Mouse (Mus musculus): ENCODE results near the gene Ninl.
A peak's percentile ranks its signal among the peaks of the same experiment; 100 is the strongest.

Gene Ninl

DNA sequence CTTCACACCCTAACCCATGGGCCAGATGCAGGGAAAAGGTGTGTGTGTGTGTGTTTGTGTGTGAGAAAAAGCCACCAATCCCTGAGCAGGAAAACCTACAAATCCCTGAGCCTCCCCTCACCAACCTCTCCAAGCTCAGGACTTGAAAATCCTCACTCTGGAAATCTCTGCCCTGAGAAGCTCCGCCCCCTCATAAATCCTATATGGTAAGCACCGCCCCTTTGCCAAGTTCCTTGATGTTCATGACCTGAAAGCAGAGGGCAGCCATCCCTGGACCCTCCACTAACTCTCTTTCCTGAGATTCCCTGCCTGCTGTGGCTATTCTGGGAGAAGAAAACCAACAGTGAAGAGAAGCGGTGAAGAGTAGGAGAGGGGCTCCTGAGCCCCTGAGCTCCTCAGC, 40.2 kb downstream of the Ninl start:
- DNase-seq (ENCODE audit: low read depth, low spot score): peak; percentile 22

DNA sequence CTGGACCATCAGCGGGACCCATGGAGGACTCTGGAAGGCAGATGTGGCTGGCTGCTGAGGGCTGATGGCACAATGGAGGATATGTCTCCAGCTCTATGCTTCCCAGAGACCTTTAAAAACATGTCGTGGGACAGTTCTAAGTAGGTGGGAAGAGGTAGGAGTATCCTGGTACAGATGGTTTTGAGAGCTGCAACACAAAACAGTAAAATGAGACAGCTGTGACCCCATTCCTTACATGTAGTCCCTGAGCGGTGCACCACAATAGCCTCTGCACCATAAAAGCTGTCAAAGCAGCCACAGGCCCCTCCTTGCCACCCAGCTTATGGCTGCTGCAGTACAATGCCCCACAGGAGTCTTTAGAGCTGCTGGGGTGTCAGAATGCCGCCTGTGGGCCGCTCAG, 41.6 kb downstream of the Ninl start:
- no peak for DNase-seq (ENCODE audit: low read depth, low spot score)

DNA sequence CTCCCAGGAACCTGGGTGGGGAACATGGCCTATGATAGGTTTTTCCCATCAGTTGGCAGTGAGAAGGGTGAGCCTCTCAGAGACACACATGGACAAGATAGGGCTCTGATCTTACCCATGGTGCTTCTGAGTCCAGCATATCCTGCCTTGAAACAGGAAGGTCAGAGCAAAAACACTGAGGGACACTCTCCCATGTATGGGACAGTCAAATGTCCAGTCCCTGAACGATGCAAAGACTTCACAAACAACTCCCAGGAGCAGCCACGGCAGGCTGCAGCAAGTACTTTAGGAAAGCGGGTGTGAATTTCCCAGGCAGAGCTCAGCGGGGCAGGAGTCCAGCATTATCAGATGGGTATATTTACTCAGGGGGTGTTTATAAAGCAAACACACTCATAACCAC, 43.9 kb downstream of the Ninl start:
- DNase-seq (ENCODE audit: low read depth, low spot score): no peak

DNA sequence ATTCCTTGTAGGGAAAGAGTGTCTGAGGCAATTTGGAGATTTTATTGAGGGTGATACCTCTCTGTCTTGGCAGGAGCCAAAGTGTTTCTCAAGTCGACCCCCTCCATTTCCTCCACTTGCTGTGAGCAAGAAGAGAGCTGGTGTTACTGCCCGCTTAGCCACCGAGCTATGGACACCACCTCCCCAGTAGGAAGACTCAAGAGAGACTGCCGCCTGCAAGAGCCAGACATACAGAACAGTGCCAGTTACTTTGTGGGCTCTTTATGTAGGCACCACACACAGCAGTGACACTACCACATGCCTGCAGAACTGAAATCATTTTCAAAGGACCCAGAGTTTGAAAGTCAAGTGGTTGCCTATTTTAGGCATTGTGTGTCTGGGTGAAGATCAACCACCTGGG, 48.1 kb downstream of the Ninl start:
- no peak for DNase-seq (ENCODE audit: low read depth, low spot score)

DNA sequence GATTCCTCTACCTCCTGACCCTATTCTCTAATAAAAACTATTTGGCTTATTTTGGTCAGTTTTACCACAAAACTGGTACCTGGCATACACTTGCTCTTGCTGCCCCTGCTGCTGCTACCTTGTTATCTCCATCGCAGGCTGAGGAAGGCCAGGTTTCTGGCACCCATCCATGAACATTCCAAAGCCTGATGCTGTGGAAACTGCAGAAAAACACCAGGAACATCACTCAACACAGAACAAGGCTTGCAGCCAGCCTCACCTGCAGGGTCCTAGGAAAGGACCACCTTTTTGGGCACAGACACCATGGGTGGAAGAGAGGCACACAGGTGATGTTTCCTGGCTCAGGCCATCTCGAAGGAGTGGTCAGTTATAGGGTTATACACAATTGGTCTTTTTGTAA, 48.7 kb downstream of the Ninl start:
- no peak for DNase-seq (ENCODE audit: low read depth, low spot score)

DNA sequence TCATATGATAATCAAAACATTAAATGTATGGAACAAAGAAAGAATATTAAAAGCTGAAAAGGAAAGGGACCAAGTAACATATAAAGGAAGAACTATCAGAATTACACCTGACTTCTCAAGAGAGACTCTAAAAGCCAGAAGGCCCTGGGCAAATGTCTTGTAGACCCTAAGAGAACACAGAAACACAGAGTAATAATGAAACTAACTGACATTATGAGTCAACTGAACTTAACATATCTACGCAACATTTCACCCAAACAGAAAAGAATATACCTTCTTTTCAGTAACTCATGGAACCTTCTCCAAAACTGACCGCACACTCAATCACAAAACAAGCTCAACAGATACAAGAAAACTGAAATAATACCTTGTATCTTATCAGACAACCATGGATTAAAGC, 53.8 kb downstream of the Ninl start:
- no peak for DNase-seq (ENCODE audit: low read depth, low spot score)

DNA sequence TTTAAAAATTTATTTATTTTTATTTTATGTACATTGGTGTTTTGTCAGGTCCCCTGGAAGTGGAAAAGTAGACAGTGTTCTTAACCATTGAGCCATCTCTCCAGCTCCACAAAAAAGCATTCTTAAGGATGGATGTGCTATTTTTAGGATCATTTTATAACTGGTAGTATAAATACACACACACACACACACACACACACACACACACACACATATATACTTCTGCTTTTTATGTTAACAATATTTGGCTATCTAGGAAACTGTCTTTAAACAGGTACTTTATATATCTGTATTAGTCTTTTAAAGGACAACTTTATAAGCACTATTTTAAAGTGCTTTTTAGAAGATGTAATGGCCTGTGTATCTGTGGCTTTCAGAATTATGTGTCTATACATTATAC, 57.1 kb downstream of the Ninl start:
- DNase-seq (ENCODE audit: low read depth, low spot score): no peak

DNA sequence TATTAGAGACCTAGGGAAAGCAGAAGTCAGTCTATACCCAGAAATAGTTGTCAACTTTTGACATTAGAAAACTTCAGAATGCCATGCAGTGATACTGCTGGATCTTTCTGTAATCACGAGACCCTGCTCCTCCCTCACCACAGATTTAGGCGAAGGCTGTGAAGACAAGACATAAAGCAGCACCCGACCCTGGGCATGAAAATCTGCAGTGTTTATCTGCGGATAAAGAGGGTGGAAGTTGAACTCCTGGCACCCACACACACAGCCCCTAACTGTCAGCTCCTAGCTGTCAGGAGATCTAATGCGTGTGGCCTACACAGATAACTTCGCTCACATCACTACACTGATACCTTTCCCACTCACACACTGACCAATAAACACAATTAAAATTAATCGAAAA, 57.7 kb downstream of the Ninl start:
- no peak for DNase-seq (ENCODE audit: low read depth, low spot score)

DNA sequence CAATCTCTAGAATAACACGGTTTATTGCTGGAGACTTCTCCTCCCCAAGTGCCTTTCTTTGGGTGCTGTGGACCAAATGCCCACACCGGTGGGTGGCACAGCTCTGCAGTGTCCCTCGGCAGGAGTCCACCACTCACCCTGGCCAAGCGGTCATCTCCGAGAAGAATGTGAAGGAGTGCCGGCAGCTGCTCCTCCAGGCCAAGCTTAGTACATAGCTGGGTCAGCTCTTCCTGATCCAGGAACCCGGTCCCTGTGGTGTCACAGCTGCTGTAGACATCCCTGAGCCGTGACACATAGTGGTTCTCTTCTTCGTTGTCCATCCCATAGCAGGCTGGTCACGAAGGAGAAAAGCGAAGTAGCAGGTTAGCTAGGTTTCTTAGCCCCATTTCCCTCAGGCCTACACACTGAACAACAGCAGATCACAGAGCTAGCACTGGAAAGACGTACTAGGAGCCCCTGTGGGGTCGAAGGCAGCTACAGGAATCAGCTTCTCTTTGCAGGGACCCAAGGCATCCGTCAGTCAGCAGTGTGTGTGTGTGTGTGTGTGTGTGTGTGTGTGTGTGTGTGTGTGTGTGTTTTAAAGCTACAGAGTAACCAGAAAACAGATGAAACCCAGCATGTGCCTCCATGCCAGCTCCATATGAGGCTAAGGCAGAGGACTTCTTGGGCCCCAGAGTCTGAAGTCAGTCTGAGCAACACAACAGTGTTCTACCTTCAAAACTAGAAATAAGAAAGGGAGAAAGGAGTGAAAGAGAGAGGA, 59.1 kb downstream of the Ninl start:
- DNase-seq (ENCODE audit: low read depth, low spot score): no peak

DNA sequence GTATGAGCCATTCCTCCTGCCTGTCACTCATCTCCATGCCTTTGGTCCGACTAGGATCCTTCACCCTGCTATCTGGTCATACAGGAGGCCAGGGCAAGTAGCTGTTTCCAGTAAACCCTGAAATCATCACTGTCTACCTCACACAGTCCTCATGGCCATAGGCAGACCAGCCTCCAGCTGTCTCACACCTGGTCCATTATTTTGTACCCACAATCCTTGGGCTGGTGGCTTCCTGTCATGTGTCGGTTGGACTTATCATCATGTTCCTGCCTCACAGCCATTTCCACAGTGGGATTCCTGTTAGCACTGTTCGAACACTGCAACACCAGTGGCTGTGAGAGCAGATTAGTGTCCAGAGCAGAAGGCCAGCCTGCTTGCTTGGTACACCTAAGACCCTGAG, 60.4 kb downstream of the Ninl start:
- DNase-seq (ENCODE audit: low read depth, low spot score): no peak

DNA sequence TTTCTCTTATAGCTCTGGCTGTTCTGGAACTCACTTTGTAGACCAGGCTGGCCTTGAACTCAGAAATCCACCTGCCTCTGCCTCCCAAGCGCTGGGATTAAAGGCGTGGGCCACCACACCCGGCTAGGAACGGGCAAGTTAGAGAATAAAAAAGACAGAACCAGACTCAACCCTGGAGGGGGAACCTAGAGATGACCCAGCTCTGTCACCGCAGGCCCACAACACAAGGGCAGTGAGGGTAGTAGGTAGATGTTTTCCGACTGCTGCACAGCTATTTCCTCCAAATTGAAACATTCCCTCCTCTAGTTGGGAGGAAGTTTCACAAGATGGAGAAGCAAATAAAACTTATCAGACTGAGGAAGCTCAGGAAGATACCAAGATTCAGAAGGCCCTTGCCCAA, 61.5 kb downstream of the Ninl start:
- DNase-seq (ENCODE audit: low read depth, low spot score): no peak

DNA sequence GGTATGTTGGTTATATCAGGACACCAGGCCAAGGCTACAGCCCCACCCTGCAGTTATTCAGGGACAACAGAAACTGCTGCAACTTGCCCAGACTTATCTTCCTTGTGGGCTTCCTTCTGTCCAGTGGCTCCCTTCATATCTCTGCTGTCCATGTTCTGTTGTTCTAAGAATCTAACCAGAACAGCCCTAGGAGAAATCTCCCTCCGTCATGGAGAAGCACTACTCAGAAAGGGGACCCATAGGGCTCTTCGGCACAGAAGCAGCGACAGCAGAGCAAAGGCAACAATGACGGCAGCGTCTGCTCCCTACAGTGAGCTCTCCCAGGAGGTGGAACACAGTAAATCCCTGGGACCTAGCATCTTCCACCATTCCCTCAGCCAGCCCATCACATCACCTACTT, 62.3 kb downstream of the Ninl start:
- DNase-seq (ENCODE audit: low read depth, low spot score): no peak

DNA sequence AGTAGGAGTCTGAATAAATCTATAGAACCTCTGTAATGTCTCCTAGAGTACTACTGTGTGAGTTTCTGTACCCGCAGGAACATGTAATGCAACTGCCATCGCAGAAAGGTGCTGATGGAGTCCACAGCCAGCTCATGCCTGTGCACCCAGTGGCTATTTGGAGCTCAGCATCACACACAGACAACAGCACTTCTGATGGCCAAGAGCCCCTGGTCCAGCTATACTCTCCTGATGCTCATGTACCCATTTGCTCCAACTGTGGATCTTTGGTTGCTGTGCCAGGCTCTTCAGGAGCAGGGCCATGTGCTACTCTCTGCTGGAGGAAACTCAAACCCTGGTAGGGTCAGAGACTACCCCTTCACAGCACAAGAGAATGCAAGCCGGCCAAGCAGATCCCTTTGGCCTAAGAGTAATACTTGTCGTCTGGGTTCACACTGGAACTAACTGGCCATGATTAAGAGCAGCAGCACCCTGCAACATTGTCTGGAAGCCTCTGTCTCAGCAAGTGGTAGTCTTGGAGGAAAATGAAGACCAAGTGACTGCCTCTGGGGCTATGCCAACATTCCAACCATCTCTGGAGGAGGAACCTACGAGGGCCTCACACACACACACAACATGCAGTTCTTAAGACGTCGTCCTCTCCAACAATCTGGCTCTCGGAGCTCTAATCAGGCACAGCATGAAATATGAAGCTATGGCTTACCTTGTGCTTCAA, 65.6 kb downstream of the Ninl start:
- DNase-seq (ENCODE audit: low read depth, low spot score): no peak

DNA sequence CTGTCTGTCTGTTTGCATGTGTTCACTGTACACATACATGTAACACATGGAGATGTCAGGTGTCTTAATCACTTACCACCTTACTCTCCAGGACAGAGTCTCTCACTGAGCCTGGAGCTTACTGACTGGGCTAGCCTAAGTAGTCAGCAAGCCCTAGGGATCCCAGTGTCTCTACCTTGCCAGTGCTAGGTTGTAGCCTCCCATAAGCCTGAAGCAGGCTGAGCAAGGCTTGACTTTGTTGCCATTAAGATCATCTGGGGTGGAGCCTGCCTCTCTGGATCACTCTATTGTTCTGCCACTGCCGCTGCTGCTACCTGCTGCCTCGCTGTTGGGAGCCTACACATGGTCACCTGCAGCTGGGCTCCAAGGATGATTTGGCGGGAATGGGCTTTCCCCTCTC, 66.5 kb downstream of the Ninl start:
- DNase-seq (ENCODE audit: low read depth, low spot score): peak; percentile 34

DNA sequence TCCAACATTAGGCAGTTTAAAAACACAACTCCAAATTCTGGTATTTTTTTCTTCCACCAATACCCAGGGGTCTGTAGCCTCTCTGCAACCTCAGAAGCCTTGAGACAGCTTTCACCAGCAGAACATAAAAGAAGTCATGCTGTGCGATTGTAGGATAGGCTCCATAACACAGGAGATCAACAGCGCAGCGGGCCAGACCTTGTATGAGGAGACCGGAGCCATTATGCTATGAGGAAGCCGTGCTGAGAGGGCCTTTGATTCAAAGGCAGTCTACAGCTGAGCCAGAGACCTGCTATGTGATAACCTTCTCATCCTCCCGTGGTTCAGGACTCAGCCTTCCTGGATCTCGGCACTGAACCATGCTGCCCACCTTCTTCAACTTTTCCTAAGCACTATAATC, 67.3 kb downstream of the Ninl start:
- DNase-seq (ENCODE audit: low read depth, low spot score): no peak

DNA sequence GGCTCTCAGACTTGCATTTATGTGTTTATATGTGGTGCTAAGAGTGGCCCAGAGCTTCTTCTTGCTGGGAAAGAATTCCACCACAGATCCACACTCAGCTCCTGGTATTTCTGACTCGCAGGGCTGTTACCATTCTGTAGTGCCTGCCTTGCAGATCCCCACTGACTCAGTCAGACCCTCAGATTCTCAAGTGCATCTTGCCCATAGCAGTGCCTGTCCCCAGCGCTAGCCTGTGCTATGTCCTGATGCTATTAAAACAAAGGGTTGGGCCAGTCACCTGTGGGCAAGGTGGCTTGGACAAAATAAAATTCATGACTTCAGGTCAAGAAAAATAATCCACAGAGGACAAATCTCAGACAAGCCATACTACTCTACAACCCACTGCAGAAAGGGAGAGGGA, 70.0 kb downstream of the Ninl start:
- DNase-seq (ENCODE audit: low read depth, low spot score): no peak

DNA sequence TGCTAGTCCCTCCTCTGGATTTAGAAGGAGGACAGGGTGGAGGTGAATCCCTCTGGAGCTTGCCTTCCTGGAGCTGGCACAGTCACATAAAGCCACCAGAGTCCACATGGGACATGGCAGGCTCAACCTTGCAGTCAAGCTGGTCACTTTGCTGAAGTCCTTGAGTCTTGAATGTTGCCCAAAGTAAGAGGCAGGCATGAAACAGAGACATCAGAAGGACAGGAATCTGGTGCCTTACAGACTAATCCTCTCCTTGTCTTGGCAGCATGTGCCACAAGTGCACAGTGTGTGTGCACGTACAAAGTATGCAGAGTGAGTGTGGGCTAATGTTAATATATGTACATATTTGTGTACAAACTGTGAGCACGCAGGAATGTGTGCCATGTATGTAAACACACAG, 71.7 kb downstream of the Ninl start:
- no peak for DNase-seq (ENCODE audit: low read depth, low spot score)

DNA sequence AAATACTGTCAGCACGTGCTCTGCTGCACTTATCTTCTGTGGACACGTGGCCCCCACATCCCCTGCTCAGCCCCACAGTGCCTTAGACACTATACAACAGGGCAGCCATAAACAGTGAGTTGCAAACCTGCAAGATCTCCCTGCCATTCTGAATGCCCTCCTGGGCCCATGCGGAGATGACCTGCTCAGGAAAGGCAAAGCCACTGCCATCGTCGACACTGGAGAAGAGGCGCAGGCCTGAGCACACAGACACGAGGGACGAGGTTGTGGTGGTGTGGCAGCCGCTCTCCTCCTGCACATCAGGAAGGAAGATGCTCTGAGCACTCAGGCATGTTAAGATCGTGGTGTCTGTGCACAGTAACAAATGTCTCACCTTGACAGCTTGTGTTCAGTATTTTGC, 73.2 kb downstream of the Ninl start:
- DNase-seq (ENCODE audit: low read depth, low spot score): no peak

DNA sequence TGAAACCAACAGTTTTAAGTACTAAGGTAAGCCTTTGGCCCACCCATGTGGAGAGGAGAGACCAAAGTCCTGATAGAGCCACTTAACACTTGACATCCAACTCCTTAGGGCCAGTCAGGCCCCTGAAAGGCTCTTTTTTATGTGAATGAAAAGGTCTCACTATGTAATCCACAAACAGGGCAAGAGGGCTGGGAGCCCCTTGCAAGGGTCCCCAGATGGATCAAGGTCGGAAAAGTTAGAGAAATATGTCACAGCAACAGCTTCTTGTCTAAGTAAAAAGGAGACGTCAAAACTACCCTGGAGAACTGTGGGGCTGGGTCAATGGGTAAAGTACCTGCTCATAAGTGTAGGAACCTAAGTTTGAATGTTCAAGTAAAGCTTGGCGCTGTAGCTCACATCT, 74.5 kb downstream of the Ninl start:
- DNase-seq (ENCODE audit: low read depth, low spot score): no peak

DNA sequence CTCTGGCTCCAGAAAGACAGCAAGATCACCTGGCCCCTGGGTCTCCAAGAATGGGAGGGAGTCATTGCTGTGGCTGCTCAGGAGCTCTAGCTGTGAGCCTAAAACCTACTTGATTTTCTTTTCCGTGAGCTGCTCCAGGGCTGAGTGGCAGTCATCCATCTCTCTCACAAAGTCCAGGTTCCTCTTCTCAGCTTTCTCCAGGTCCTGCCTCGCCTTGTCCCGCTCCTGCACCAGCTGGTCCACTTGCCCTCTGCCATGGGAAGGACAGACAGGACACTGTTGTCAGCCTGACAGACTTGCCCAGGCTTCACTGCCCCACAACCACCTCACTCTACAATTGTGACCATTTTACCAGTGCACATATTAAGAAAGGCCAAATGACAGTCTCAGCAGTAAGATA, 75.9 kb downstream of the Ninl start:
- DNase-seq (ENCODE audit: low read depth, low spot score): no peak

DNA sequence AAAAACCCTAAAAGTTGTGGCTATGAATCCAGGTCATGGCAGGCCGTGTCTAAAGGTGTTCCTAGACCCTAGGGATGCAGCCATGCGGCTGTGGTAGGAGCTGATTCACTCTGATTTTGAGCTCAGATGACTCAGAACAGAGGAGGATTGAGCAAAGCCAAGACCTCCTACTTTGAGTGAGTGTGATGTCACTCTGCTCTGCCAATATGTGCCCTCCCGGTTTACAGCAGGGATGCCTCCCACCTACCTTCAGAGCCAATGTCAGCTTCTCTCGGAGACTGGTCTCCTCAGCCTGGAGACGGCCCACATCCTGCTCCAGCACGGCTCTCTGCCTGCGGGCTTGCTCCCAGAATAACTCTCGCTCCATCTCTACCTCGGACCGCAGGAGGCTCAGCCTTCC, 79.7 kb downstream of the Ninl start:
- no peak for DNase-seq (ENCODE audit: low read depth, low spot score)

DNA sequence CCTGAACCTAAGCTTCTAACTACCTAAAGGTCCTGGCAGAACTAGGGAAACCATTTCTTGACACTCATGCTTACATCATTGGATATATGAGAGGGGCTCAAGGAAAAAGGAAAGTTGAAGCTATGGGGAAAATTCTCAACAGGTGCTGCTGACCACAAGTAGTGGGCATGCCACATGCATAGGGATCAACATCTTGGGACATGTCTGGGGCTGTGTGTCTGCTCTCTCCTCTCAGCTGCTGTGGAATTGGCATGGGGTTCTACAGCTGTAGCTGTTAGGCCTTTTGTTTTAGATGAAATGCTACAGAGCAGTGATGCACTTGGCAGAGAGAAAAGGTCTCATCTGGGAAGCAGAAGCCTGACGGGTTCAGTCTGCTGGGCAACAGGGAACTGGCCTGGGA, 83.3 kb downstream of the Ninl start:
- DNase-seq (ENCODE audit: low read depth, low spot score): no peak

DNA sequence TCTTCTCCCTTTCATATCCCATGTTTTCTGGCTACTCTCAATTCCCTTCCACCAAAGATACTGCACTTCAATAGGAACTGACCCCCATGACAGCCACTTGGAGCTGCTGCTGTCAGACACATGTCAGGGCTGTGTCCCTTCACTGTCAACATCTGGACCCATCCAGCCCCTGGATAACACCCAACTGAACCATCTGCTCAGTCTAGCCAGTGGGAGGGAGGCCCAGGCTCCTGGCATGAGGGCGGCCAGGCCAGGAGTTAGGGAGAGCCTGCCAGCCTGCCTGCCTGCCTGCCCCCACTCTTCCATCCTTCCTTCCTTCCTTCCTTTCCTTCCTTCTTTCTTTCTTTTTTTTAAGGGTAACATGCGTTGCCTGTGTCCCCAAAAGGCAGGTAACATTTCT, 88.0 kb downstream of the Ninl start:
- no peak for DNase-seq (ENCODE audit: low read depth, low spot score)

DNA sequence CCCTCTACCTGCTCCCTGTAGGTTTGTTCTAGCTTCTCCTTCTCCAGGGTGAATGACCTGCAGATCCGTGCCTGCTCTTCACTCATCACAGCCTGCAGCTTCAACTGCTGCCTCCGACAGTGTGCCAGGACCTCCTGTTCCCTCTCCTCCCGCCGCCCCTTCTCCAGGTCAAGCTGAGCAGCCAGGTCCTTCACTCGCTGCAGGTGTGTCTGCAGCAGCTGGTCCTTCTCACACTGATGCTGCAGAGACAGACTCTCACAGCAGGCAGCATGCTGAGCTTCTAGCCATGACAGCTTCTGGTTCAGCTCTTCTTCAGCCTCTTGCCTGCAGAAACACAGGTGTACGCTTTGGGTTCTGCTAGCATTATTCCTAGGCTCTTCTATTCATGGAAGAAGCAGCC, 89.1 kb downstream of the Ninl start:
- no peak for DNase-seq (ENCODE audit: low read depth, low spot score)

Data from ES-CJ7 (cell line).